Mouse (Mus musculus) CH12F3 (cell line): Measurements from ENCODE around the gene Csn2.

Source experiments
- in situ Hi-C: fragments of 300-500 bp; cut with MboI; formaldehyde crosslinking; loops from 2 replicates; pipeline ENCODE4 v1.14.3; 2020; ENCODE audit warnings: low sequenced_read_pairs

Gene Csn2

GRCm38 (mm10) chr5:87699530-87699929 lies at the start of gene Csn2:
Gene Csn2 (minus strand): TSS chr5:87699630.
- in situ Hi-C loops = no loop called here

GRCm38 (mm10) chr5:87734821-87735220 lies 35.4 kb upstream of the Csn2 start:
- in situ Hi-C loops = no loop called here

GRCm38 (mm10) chr5:87705891-87706290 lies 6.5 kb upstream of the Csn2 start:
- in situ Hi-C loops = no loop called here

GRCm38 (mm10) chr5:87665908-87666307 lies 33.5 kb downstream of the Csn2 start, which contains the start of gene Csn1s1:
Gene Csn1s1 (plus strand): TSS chr5:87666208.
- in situ Hi-C loops = no loop called here

GRCm38 (mm10) chr5:87642787-87643186 lies 56.6 kb downstream of the Csn2 start:
- in situ Hi-C loops = no loop called here
